Mouse (Mus musculus): ENCODE data around the gene Repin1. TPM values are rescaled to one million over a fixed set of nuclear protein-coding genes. Genes with fewer than 3 reads are reported as not detected.

Repin1 gene
- total RNA-seq, 2 experiments from 2014 or later = 40.4 to 46.9 TPM

Other genes starting within 250 kb of the Repin1 start
- gene Krba1, start 198.3 kb upstream of the Repin1 start, total RNA-seq (2021) = 10 to 100 TPM; 35.5 to 43.2 TPM
- gene Zfp467, start 148.1 kb upstream of the Repin1 start, total RNA-seq (2021) = 10 to 100 TPM; 19.9 to 26.3 TPM
- 1 to 10 TPM; 1.2 to 2.9 TPM for gene Sspo, start 145.7 kb upstream of the Repin1 start, total RNA-seq (2021)
- gene Atp6v0e2, start 56.3 kb upstream of the Repin1 start, total RNA-seq (2021) = 100 to 1,000 TPM; 454 to 498 TPM
- gene Lrrc61, start 39.1 kb upstream of the Repin1 start, total RNA-seq (2021) = 10 to 100 TPM; 34.8 to 39.0 TPM
- gene Rarres2, start 21.1 kb upstream of the Repin1 start, total RNA-seq (2021) = 10 to 100 TPM; 15.1 to 16.5 TPM
- not detected for gene Gm45021, start 4.3 kb upstream of the Repin1 start, total RNA-seq (2021)
- gene Gm44965, start 58 bp downstream of the Repin1 start, total RNA-seq (2021) = not detected
- 1 to 10 TPM; 7.4 to 7.6 TPM for gene Zfp775, start 8.2 kb downstream of the Repin1 start, total RNA-seq (2021)
- gene AI854703, start 32.9 kb downstream of the Repin1 start, total RNA-seq (2021) = 10 to 100 TPM; 12.7 to 14.4 TPM
- under 1 TPM; 0.64 to 0.66 TPM for gene Gimap8, start 53.4 kb downstream of the Repin1 start, total RNA-seq (2021)
- under 1 TPM in 1 of 2 experiments, not detected in 1; 0.64 TPM for gene Gimap9, start 82.2 kb downstream of the Repin1 start, total RNA-seq (2021)
- gene Gimap4, start 90.7 kb downstream of the Repin1 start, total RNA-seq (2021) = not detected
- gene Gimap6, start 114.3 kb downstream of the Repin1 start, total RNA-seq (2021) = 1 to 10 TPM; 4.9 to 5.2 TPM
- 1 to 10 TPM in 1 of 2 experiments, not detected in 1; 1.1 TPM for gene Gm28053, start 124.7 kb downstream of the Repin1 start, total RNA-seq (2021)
- not detected for gene Gimap7, start 124.7 kb downstream of the Repin1 start, total RNA-seq (2021)
- gene Gimap1, start 145.2 kb downstream of the Repin1 start, total RNA-seq (2021) = 1 to 10 TPM; 2.0 to 2.6 TPM
- 1 to 10 TPM in 1 of 2 experiments, under 1 TPM in 1; 0.71 to 1.0 TPM for gene Gimap5, start 152.3 kb downstream of the Repin1 start, total RNA-seq (2021)
- not detected for gene Gimap3, start 177.0 kb downstream of the Repin1 start, total RNA-seq (2021)
- 10 to 100 TPM; 22.8 to 26.9 TPM for gene Tmem176a, start 247.0 kb downstream of the Repin1 start, total RNA-seq (2021)
- gene Tmem176b, start 247.6 kb downstream of the Repin1 start, total RNA-seq (2021) = 10 to 100 TPM; 54.9 to 64.9 TPM

All from layer of hippocampus, postnatal 25 days (tissue).